Mouse (Mus musculus): Measurements from ENCODE around the gene Adgrl2.

GRCm38 (mm10) chr3:148817491-148817890, 172.9 kb downstream of the Adgrl2 start:
- TF ChIP-seq POLR2A (IDR thresholded peaks at IDR 0.05; ENCODE audit: low read depth, low read length) (no peak), CTCF (IDR thresholded peaks at IDR 0.05; ENCODE audit: borderline replicate concordance, insufficient read depth, low read length) (no peak)

All from embryonic fibroblast, embryonic 13.5 days (primary cell).